Mouse (Mus musculus) lung, postnatal 0 days (tissue): Measurements from ENCODE around the gene Btnl6. TPM values are rescaled to one million over a fixed set of nuclear protein-coding genes. Genes with fewer than 3 reads are reported as not detected.
"Not testable (repeated sequence)": the region's sequence is repeated elsewhere in the genome, so short reads cannot be mapped to it uniquely, and the experiment has no call there.

ENCODE experiments used
- ATAC-seq: fragments of 200-750 bp; cut with Nextera tagmentation; 2 replicates; pipeline ENCODE4 v1.8.0; 2017; ENCODE audit warnings: moderate library complexity
- DNase-seq: peaks from one replicate; pipeline ENCODE4 v3.0.0-alpha.2; 2016; ENCODE audit warnings: low spot score
- H3K27ac ChIP-seq: fragments of 300-500 bp; sonication (generic); 2 replicates; pipeline ENCODE4 v1.5.1; 2014; ENCODE audit warnings: antibody characterized with exemption, mild to moderate bottlenecking, low read length, mixed read lengths
- H3K27me3 ChIP-seq: fragments of 300-500 bp; sonication (generic); replicated peaks from 2 replicates; pipeline ENCODE4 v1.6.1; 2014; ENCODE audit warnings: low read length, mixed read lengths; ENCODE audit not compliant: insufficient read depth
- H3K36me3 ChIP-seq: fragments of 300-500 bp; sonication (generic); 2 replicates; pipeline ENCODE4 v1.6.1; 2014; ENCODE audit warnings: low read length, mixed read lengths; ENCODE audit not compliant: insufficient read depth
- H3K4me1 ChIP-seq: fragments of 300-500 bp; sonication (generic); 2 replicates; pipeline ENCODE4 v1.6.1; 2014; ENCODE audit warnings: antibody characterized with exemption, low read depth, low read length, mixed read lengths; ENCODE audit not compliant: insufficient read depth
- H3K4me2 ChIP-seq: fragments of 300-500 bp; sonication (generic); replicated peaks from 2 replicates; pipeline ENCODE4 v1.6.1; 2014; ENCODE audit warnings: low read depth, mild to moderate bottlenecking, low read length, moderate library complexity, mixed read lengths
- H3K4me3 ChIP-seq: fragments of 300-500 bp; sonication (generic); 2 replicates; pipeline ENCODE4 v1.5.1; 2014; ENCODE audit warnings: low read depth, low read length
- H3K9ac ChIP-seq: fragments of 300-500 bp; sonication (generic); replicated peaks from 2 replicates; pipeline ENCODE4 v1.6.1; 2014; ENCODE audit warnings: low read depth, mild to moderate bottlenecking
- H3K9me3 ChIP-seq: fragments of 300-500 bp; sonication (generic); 2 replicates; pipeline ENCODE4 v1.6.1; 2016; ENCODE audit warnings: low read length, mixed read lengths
- CTCF ChIP-seq: IDR thresholded peaks from 2 replicates; pipeline ENCODE4 v1.5.1; 2016; ENCODE audit warnings: antibody characterized with exemption, mild to moderate bottlenecking
- EP300 ChIP-seq: IDR thresholded peaks from 2 replicates; pipeline ENCODE4 v1.6.1; 2016; ENCODE audit warnings: antibody characterized with exemption, mild to moderate bottlenecking, control low read depth
- WGBS: fragments of 180-500 bp; shearing (Covaris S2); extraction: QIAGEN DNeasy Blood & Tissue Kit; methylation state at CpG from one replicate; pipeline ENCODE4 v1.1.7; 2014; 5-methylcytosine and 5-hydroxymethylcytosine counted together
- polyA plus RNA-seq: library from polyadenylated mRNA; unstranded; fragments of >200 nt; fragmentation: Nextera tagmentation; extraction: Ambion mirVana; gene quantifications from 2 replicates; pipeline ENCODE4 v1.2.1, GENCODE M21; 2015

The Btnl6 gene
- polyA plus RNA-seq, 1 experiment from 2014 or later = not detected

GRCm38 (mm10) chr17:34492796-34493195 is 24.4 kb downstream of the Btnl6 start:
- TF ChIP-seq EP300 = no peak
- H3K4me3 ChIP-seq = no peak overlapping the region
- H3K9me3 ChIP-seq = no peaks in the 10 kb centered on the region
- no peaks in the 10 kb centered on the region for H3K27me3 ChIP-seq
- no peaks in the 10 kb centered on the region for H3K4me1 ChIP-seq
- H3K9ac ChIP-seq = no peak overlapping the region
- no peak overlapping the region for H3K27ac ChIP-seq
- no peak overlapping the region for H3K4me2 ChIP-seq
- H3K36me3 ChIP-seq = no peaks in the 10 kb centered on the region
- no peak for DNase-seq
- ATAC-seq = no peak

- not testable (repeated sequence) for H3K27ac ChIP-seq, H3K36me3 ChIP-seq, H3K4me1 ChIP-seq, H3K9me3 ChIP-seq, H3K27me3 ChIP-seq, DNase-seq, H3K4me2 ChIP-seq, H3K9ac ChIP-seq, ATAC-seq, H3K4me3 ChIP-seq
- 64% methylated on average over 4 of the region's 5 CpGs for WGBS
These were observed 39.7 kb downstream of the Btnl6 start, which contains the start of gene Btnl4 for GRCm38 (mm10) chr17:34477238-34478013. Gene Btnl4 (minus strand): TSS chr17:34477318.

DNA sequence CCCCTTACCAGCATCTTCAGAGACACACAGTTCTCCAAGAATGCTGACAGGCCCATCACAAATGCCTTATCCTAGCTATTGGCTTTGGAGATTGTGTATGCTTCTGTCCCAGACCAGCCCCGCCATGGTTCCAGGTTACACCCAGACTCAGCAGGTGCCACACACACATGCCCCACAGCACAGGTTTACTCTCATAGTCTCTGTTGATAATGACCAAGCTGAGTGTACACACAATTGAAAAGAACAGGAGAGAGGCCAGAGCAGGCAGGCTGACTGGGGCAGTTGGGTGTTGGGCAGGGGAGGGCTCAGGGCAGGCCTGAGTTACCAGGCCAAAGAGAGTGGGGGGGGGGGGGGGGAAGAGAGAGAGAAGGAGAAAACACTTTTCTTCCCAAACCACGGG is 40.7 kb downstream of the Btnl6 start:
- Histone ChIP-seq H3K36me3 (no peaks in the 10 kb centered on the region), H3K4me2 (no peak overlapping the region), H3K27ac (no peak overlapping the region), H3K27me3 (no peaks in the 10 kb centered on the region), H3K4me1 (no peaks in the 10 kb centered on the region), H3K9ac (no peak overlapping the region), H3K9me3 (no peaks in the 10 kb centered on the region), H3K4me3 (no peak overlapping the region)
- TF ChIP-seq EP300 (no peak), CTCF (no peak)
- DNase-seq (no peak), ATAC-seq (no peak)
- 92% methylated on average over 1 of the region's 2 CpGs for WGBS

DNA sequence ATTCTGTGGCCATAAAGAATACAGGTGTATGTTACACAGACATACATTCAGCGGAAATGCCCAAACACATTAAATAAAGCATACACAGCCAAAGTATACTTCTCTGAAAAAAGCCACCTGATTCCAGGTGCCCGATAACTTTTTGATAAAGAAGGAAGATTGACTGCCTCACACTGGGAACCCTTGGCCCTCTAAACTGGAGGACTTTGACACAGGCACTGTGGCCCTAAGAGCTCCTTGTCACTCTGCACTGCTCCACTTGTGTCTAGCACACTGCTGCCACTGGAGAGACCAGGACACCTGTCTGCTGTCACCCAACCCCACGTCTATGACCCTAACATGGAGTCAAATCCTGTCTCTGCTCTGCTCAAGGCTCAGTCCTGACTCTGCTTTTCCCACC is 42.1 kb downstream of the Btnl6 start:
- H3K9me3 ChIP-seq = no peaks in the 10 kb centered on the region
- no peak for TF ChIP-seq CTCF
- no peak for TF ChIP-seq EP300
- no peaks in the 10 kb centered on the region for H3K27me3 ChIP-seq
- no peaks in the 10 kb centered on the region for H3K36me3 ChIP-seq
- H3K27ac ChIP-seq = no peak overlapping the region
- 66% methylated on average over 3 of the region's 3 CpGs for WGBS
- H3K4me1 ChIP-seq = no peaks in the 10 kb centered on the region
- ATAC-seq (no peak), DNase-seq (no peak)
- H3K9ac ChIP-seq = no peak overlapping the region
- no peak overlapping the region for H3K4me3 ChIP-seq
- no peak overlapping the region for H3K4me2 ChIP-seq

- ATAC-seq (no peak), DNase-seq (no peak)
- 59% methylated on average over 2 of the region's 2 CpGs for WGBS
- Histone ChIP-seq H3K27me3 (no peaks in the 10 kb centered on the region), H3K9ac (no peak overlapping the region), H3K4me2 (no peak overlapping the region), H3K36me3 (no peaks in the 10 kb centered on the region), H3K9me3 (no peaks in the 10 kb centered on the region), H3K4me3 (no peak overlapping the region), H3K27ac (no peak overlapping the region), H3K4me1 (no peaks in the 10 kb centered on the region)
- TF ChIP-seq EP300 (no peak), CTCF (no peak)
These were observed 46.7 kb downstream of the Btnl6 start for GRCm38 (mm10) chr17:34470491-34470890.

GRCm38 (mm10) chr17:34465906-34466305 is 51.2 kb downstream of the Btnl6 start:
- not testable (repeated sequence) for H3K27ac ChIP-seq, DNase-seq, H3K4me2 ChIP-seq, H3K4me3 ChIP-seq, H3K9me3 ChIP-seq, H3K36me3 ChIP-seq, H3K27me3 ChIP-seq, ATAC-seq, H3K9ac ChIP-seq, H3K4me1 ChIP-seq

GRCm38 (mm10) chr17:34459255-34459654 is 57.9 kb downstream of the Btnl6 start:
- H3K4me1 ChIP-seq = no peaks in the 10 kb centered on the region
- no peak for ATAC-seq
- no peak overlapping the region for H3K4me2 ChIP-seq
- no peak overlapping the region for H3K4me3 ChIP-seq
- H3K27me3 ChIP-seq = no peaks in the 10 kb centered on the region
- WGBS = 82% methylated on average over 3 of the region's 3 CpGs
- no peak overlapping the region for H3K9ac ChIP-seq
- no peak for DNase-seq
- no peaks in the 10 kb centered on the region for H3K36me3 ChIP-seq
- no peak for TF ChIP-seq EP300
- TF ChIP-seq CTCF = no peak
- H3K27ac ChIP-seq = no peak overlapping the region
- H3K9me3 ChIP-seq = no peaks in the 10 kb centered on the region

Other genes starting within 250 kb of the Btnl6 start
- gene H2-Aa, start 229.5 kb downstream of the Btnl6 start, polyA plus RNA-seq = 15.8 and 20.6 TPM in 2 replicates
- gene H2-Eb1, start 211.5 kb downstream of the Btnl6 start, polyA plus RNA-seq = 11.9 and 12.6 TPM in 2 replicates
- gene H2-Eb2, start 191.7 kb downstream of the Btnl6 start, polyA plus RNA-seq = not detected in 2 replicates
- gene Btnl2, start 162.5 kb downstream of the Btnl6 start, polyA plus RNA-seq = 0.07 TPM in 1 of 2 replicates, not detected in the other
- not detected in 2 replicates for gene Btnl1, start 140.2 kb downstream of the Btnl6 start, polyA plus RNA-seq
- 0.24 and 0.74 TPM in 2 replicates for gene BC051142, start 118.5 kb downstream of the Btnl6 start, polyA plus RNA-seq
- gene Btnl4, start 40.0 kb downstream of the Btnl6 start, polyA plus RNA-seq = 0.10 TPM in 1 of 2 replicates, not detected in the other
- 21.1 and 24.8 TPM in 2 replicates for gene Notch4, start 46.9 kb upstream of the Btnl6 start, polyA plus RNA-seq
- 34.7 and 41.0 TPM in 2 replicates for gene Gpsm3, start 72.5 kb upstream of the Btnl6 start, polyA plus RNA-seq
- gene Pbx2, start 73.9 kb upstream of the Btnl6 start, polyA plus RNA-seq = 15.0 and 15.6 TPM in 2 replicates
- 3,782 and 4,046 TPM in 2 replicates for gene Ager, start 80.5 kb upstream of the Btnl6 start, polyA plus RNA-seq
- gene Rnf5, start 86.3 kb upstream of the Btnl6 start, polyA plus RNA-seq = 81.5 and 84.1 TPM in 2 replicates
- gene Agpat1, start 86.9 kb upstream of the Btnl6 start, polyA plus RNA-seq = 35.7 and 40.0 TPM in 2 replicates
- gene Egfl8, start 98.6 kb upstream of the Btnl6 start, polyA plus RNA-seq = 4.4 and 5.2 TPM in 2 replicates
- gene Ppt2, start 111.2 kb upstream of the Btnl6 start, polyA plus RNA-seq = 22.4 and 24.9 TPM in 2 replicates
- 0.27 and 0.29 TPM in 2 replicates for gene Prrt1, start 112.2 kb upstream of the Btnl6 start, polyA plus RNA-seq
- gene Fkbpl, start 127.4 kb upstream of the Btnl6 start, polyA plus RNA-seq = 12.2 and 14.5 TPM in 2 replicates
- 42.5 and 47.3 TPM in 2 replicates for gene Atf6b, start 129.8 kb upstream of the Btnl6 start, polyA plus RNA-seq
- gene Tnxb, start 153.2 kb upstream of the Btnl6 start, polyA plus RNA-seq = 0.85 and 0.99 TPM in 2 replicates
- gene C4b, start 226.5 kb upstream of the Btnl6 start, polyA plus RNA-seq = 5.1 and 6.5 TPM in 2 replicates